Mouse (Mus musculus) cortical plate, adult 2 months (tissue): ENCODE measurements around the gene Capn8.

Experiments used
- CTCF ChIP-seq: fragments of 200-500 bp; IDR thresholded peaks from 2 replicates; pipeline ENCODE4 v1.5.1; 2011; ENCODE audit warnings: mild to moderate bottlenecking, control low read depth, low read length; ENCODE audit not compliant: insufficient read depth; ENCODE audit errors: extremely low read depth
- POLR2A ChIP-seq: fragments of 200-500 bp; IDR thresholded peaks from 2 replicates; pipeline ENCODE4 v1.6.1; 2011; ENCODE audit warnings: mild to moderate bottlenecking, low read length, control low read depth; ENCODE audit not compliant: insufficient read depth; ENCODE audit errors: extremely low read depth

- TF ChIP-seq CTCF (no peak), POLR2A (no peak)
These were observed 26.7 kb downstream of the Capn8 start for GRCm38 (mm10) chr1:182591491-182591890.
